Mouse (Mus musculus): ENCODE measurements at regions not wholly inside any gene's neighbourhood (a gene's known extent, or its start where the extent isn't known, plus 50 kb on each side); places are given as distances from the start of the nearest gene placed in this dataset.

GRCm38 (mm10) chr2:179231708-179232354 is 210.4 kb upstream of the Cdh4 start:
- TF ChIP-seq GATA2 (IDR thresholded peaks at IDR 0.05; ENCODE audit: borderline replicate concordance, low read depth, low read length) (no peak), CTCF (IDR thresholded peaks at IDR 0.05; ENCODE audit: low read depth, low read length) (no peak), POLR2AphosphoS5 (IDR thresholded peaks at IDR 0.05; ENCODE audit: insufficient replicate concordance, low read depth, low read length) (no peak)
